Mouse (Mus musculus): ENCODE measurements around the gene Twnk. TPM values are rescaled to one million over a fixed set of nuclear protein-coding genes. Genes with fewer than 3 reads are reported as not detected.

The Twnk gene
- total and polyA plus RNA-seq, 3 experiments: 12.4 to 30.1 (median 18.9) TPM

DNA sequence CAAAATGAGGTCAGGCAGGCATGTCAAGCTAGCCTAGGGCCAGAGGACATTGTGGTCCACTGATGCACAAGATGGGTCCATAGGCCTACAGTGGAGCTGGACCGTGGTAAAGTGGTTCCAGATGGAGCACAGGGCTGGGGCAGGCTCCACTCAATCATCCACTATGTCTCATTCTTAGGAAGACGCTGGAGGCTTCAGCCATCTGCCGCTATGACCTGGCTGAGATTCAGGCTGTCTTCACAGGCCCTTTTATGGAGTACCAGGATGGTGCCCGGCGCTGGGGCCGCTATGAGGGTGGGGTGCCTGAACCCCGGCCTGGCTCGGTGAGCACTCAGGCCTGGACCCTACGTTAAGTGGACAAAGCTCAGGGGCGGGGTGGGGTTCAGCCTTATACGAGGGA, 7.7 kb upstream of the Twnk start:
- Histone ChIP-seq H3K27me3 (replicated peaks) (no peaks in the 10 kb centered on the region), H3K9ac (ENCODE audit: insufficient read depth, low read depth) (no peak overlapping the region), H3K4me1 (ENCODE audit: control insufficient read depth in 1 of 2, insufficient read depth in 2 of 2) (peaks cover 4 to 22% of the 10 kb centered on the region in 2 experiments), H3K27ac (ENCODE audit: insufficient read depth, low read depth) (no peak overlapping the region; the same call in 1 of the 2 replicates), H3K4me2 (ENCODE audit: insufficient read depth, low read depth, poor library complexity, severe bottlenecking) (no peak overlapping the region), H3K36me3 (replicated peaks in 1 of 2; ENCODE audit: control insufficient read depth in 1 of 2, insufficient read depth in 1 of 2, low read length in 1 of 2) (peaks cover 16 to 67% of the 10 kb centered on the region in 2 experiments), H3K4me3 (replicated peaks in 1 of 3; ENCODE audit: low read depth in 2 of 3, low read length in 2 of 3, poor library complexity in 1 of 3) (no peak overlapping the region), H3K79me2 (replicated peaks; ENCODE audit: control insufficient read depth, extremely low read depth, insufficient read depth, poor library complexity, severe bottlenecking) (no peaks in the 10 kb centered on the region), H3K9me3 (replicated peaks; ENCODE audit: low read length) (no peaks in the 10 kb centered on the region)
- TF ChIP-seq E2F4 (IDR thresholded peaks at IDR 0.05; ENCODE audit: insufficient replicate concordance, low read depth, low read length) (no peak), MAX (IDR thresholded peaks at IDR 0.05; ENCODE audit: low read length) (no peak), SIN3A (IDR thresholded peaks at IDR 0.05; ENCODE audit: low read length) (no peak)
- dilution Hi-C loops (cut with MboI; ENCODE audit: extremely low pct_ligation_motif_present, extremely low pct_unique_long_range_greater_than_20kb, low sequenced_read_pairs): no loop called here
- no peak for DNase-seq (ENCODE audit: extremely low read depth)
- in situ Hi-C loops (cut with MboI; ENCODE audit: low pct_ligation_motif_present, low pct_unique_long_range_greater_than_20kb, low sequenced_read_pairs): no loop called here

DNA sequence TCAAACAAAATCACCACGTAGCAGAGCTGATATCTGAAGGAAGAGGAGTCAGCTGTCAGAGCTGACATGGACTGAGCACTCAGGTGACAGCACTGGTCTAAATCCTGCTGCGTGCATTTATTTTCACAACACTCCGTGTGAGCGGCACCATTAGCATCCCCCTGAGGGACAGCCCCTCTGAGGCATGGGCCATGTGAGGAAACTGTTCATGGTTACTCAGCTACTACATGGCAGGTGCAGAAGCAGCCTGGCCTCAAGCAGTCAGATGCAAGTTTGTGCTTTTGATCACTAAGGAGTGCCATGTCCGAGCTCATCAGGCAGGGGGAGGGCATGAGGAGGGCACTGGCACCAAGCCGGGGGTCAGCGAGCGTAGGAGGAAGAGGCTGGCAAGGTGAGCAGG, 5.8 kb upstream of the Twnk start:
- dilution Hi-C loops (cut with MboI; ENCODE audit: extremely low pct_ligation_motif_present, extremely low pct_unique_long_range_greater_than_20kb, low sequenced_read_pairs) (no loop called here), in situ Hi-C loops (cut with MboI; ENCODE audit: low pct_ligation_motif_present, low pct_unique_long_range_greater_than_20kb, low sequenced_read_pairs) (no loop called here)
- Histone ChIP-seq H3K4me2 (ENCODE audit: insufficient read depth, low read depth, poor library complexity, severe bottlenecking) (no peak overlapping the region), H3K4me3 (replicated peaks in 1 of 3; ENCODE audit: low read depth in 2 of 3, low read length in 2 of 3, poor library complexity in 1 of 3) (no peak overlapping the region), H3K9ac (ENCODE audit: insufficient read depth, low read depth) (no peak overlapping the region), H3K27ac (ENCODE audit: insufficient read depth, low read depth) (no peak overlapping the region), H3K9me3 (replicated peaks; ENCODE audit: low read length) (no peaks in the 10 kb centered on the region), H3K36me3 (replicated peaks in 1 of 2; ENCODE audit: control insufficient read depth in 1 of 2, insufficient read depth in 1 of 2, low read length in 1 of 2) (peaks cover 29 to 83% of the 10 kb centered on the region in 2 experiments), H3K27me3 (replicated peaks) (no peaks in the 10 kb centered on the region), H3K79me2 (replicated peaks; ENCODE audit: control insufficient read depth, extremely low read depth, insufficient read depth, poor library complexity, severe bottlenecking) (no peaks in the 10 kb centered on the region; the same call in 1 of the 2 replicates), H3K4me1 (ENCODE audit: control insufficient read depth in 1 of 2, insufficient read depth in 2 of 2) (peaks cover 4 to 29% of the 10 kb centered on the region in 2 experiments)
- peak; percentile 62 for DNase-seq (ENCODE audit: extremely low read depth)
- TF ChIP-seq PAX5 (IDR thresholded peaks at IDR 0.05; ENCODE audit: low read length): no peak
- no peak for TF ChIP-seq MYC (IDR thresholded peaks at IDR 0.05; ENCODE audit: low read depth, low read length)
- 0 out of 2 replicates have a peak, but pooled peaks have one; percentile 18 for TF ChIP-seq ETS1 (conservative IDR thresholded peaks at IDR 0.05; ENCODE audit: low read depth, low read length)
- TF ChIP-seq CTCF (conservative IDR thresholded peaks at IDR 0.05 in 1 of 2, IDR thresholded peaks at IDR 0.05 in 1 of 2; ENCODE audit: low read depth in 2 of 2, low read length in 2 of 2): no peak
- no peak for TF ChIP-seq ZC3H11A (IDR thresholded peaks at IDR 0.05; ENCODE audit: low read depth, low read length)
- no peak for TF ChIP-seq RCOR1 (conservative IDR thresholded peaks at IDR 0.05; ENCODE audit: low read depth, low read length)
- TF ChIP-seq SIN3A (IDR thresholded peaks at IDR 0.05; ENCODE audit: low read length): no peak
- TF ChIP-seq MAFK (IDR thresholded peaks at IDR 0.05; ENCODE audit: insufficient replicate concordance, low read length): no peak
- no peak for TF ChIP-seq USF1 (IDR thresholded peaks at IDR 0.05; ENCODE audit: low read depth, low read length)
- no peak for TF ChIP-seq JUN (IDR thresholded peaks at IDR 0.05; ENCODE audit: insufficient read depth, low read depth, low read length)
- peak; percentile 75 for TF ChIP-seq BHLHE40 (IDR thresholded peaks at IDR 0.05; ENCODE audit: low read depth, low read length)
- no peak for TF ChIP-seq TBP (conservative IDR thresholded peaks at IDR 0.05; ENCODE audit: low read depth, low read length)
- TF ChIP-seq MXI1 (IDR thresholded peaks at IDR 0.05; ENCODE audit: low read depth, low read length): peak; percentile 34; the same call in 1 of the 2 replicates
